Mouse (Mus musculus) embryonic facial prominence, embryonic 12.5 days (tissue): ENCODE results near the gene Slc25a10. TPM values are rescaled to one million over a fixed set of nuclear protein-coding genes. Genes with fewer than 3 reads are reported as not detected.

Experiments used
- ATAC-seq: fragments of 200-750 bp; cut with Nextera tagmentation; 2 replicates; pipeline ENCODE4 v1.8.0; 2017; ENCODE audit not compliant: insufficient number of reproducible peaks, insufficient read depth, low FRiP score, low TSS enrichment
- H3K27ac ChIP-seq: fragments of 300-500 bp; sonication (generic); 2 replicates; pipeline ENCODE4 v1.5.1; 2016; ENCODE audit warnings: mild to moderate bottlenecking
- H3K27me3 ChIP-seq: fragments of 300-500 bp; sonication (generic); 2 replicates; pipeline ENCODE4 v1.6.1; 2016; ENCODE audit warnings: mild to moderate bottlenecking, moderate library complexity
- H3K36me3 ChIP-seq: fragments of 300-500 bp; sonication (generic); 2 replicates; pipeline ENCODE4 v1.6.1; 2016; ENCODE audit warnings: mild to moderate bottlenecking
- H3K4me1 ChIP-seq: fragments of 300-500 bp; sonication (generic); 2 replicates; pipeline ENCODE4 v1.6.1; 2016
- H3K4me2 ChIP-seq: fragments of 300-500 bp; sonication (generic); replicated peaks from 2 replicates; pipeline ENCODE4 v1.6.1; 2016; ENCODE audit warnings: mild to moderate bottlenecking, moderate library complexity
- H3K4me3 ChIP-seq: fragments of 300-500 bp; sonication (generic); 2 replicates; pipeline ENCODE4 v1.5.1; 2016; ENCODE audit warnings: mild to moderate bottlenecking
- H3K9ac ChIP-seq: fragments of 300-500 bp; sonication (generic); 2 replicates; pipeline ENCODE4 v1.6.1; 2016; ENCODE audit warnings: mild to moderate bottlenecking, moderate library complexity
- H3K9me3 ChIP-seq: fragments of 300-500 bp; sonication (generic); 2 replicates; pipeline ENCODE4 v1.6.1; 2016; ENCODE audit warnings: mild to moderate bottlenecking, moderate library complexity
- WGBS: fragments of 180-500 bp; shearing (Covaris S2); methylation state at CpG from one replicate; pipeline ENCODE4 v1.1.7; 2016; 5-methylcytosine and 5-hydroxymethylcytosine counted together
- polyA plus RNA-seq: library from polyadenylated mRNA; unstranded; fragments of >200 nt; fragmentation: Nextera tagmentation; extraction: Ambion mirVana; gene quantifications from 2 replicates; pipeline ENCODE4 v1.2.1, GENCODE M21; 2016

Slc25a10 gene
- polyA plus RNA-seq, 1 experiment from 2014 or later = 52.6 TPM

DNA sequence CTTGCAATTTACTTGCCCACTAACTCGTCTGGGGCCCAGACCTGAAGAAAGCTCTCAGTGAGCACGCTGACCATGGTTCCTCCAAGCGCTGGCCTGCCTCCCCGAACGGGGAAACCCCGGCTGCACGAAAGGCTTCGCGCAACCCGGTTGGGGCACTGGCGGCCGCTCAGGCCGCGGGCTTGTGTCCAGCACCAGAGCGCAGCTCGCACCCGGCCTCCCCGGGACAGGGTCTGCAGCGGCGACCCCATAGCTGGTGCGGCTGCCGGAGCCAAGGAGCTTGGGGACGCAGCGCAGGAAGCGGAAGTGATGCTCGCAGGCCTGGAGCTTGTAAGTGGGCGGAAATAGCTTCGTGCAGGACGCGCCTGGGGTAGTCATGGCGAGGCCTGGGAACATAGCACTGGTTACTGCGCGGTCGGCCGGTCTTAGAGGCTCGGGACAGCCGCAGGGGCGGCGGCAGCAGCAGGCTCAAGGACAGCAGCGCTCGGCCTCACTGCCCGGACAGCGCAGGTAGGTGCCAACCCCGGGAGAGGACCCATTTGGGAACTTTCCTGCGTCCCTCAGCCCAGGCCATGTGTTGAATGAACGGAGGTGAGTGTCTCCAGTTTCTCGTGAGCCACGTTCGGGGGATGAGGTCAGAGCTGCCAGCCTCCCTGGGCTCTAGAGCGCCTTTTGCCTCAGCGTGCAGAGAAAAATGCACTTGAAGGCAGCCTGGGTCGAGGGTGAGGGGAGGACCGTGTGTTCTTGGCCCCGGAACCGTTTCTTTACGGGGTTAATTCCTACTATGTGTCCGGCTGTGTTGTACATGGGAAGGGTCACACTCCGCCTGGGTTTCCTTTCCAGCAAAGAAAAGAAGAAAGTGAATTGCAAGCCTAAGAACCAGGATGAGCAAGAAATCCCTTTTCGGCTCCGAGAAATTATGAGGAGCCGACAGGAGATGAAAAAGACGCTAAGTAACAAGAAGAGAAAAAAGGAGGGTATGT is 33.6 kb upstream of the Slc25a10 start, which contains the start of the genes Oxld1 and Ccdc137:
Gene Oxld1 (minus strand): TSS at position 297 of the 980 bp plus-strand sequence.
Gene Ccdc137 (plus strand): TSS at position 344 of the 980 bp plus-strand sequence.
- Histone ChIP-seq H3K4me2 (peak within 1 kb of the TSS; percentile 78), H3K4me1 (peaks cover 16% of the 10 kb centered on the region), H3K9me3 (no peaks in the 10 kb centered on the region), H3K27me3 (no peaks in the 10 kb centered on the region), H3K27ac (peak within 1 kb of the TSS; percentile 82), H3K36me3 (peaks cover 38% of the 10 kb centered on the region), H3K4me3 (peak within 1 kb of the TSS; percentile 95), H3K9ac (peak within 1 kb of the TSS; percentile 96)
- WGBS = 5% methylated on average over 62 of the region's 62 CpGs
- ATAC-seq = peak; percentile 79

DNA sequence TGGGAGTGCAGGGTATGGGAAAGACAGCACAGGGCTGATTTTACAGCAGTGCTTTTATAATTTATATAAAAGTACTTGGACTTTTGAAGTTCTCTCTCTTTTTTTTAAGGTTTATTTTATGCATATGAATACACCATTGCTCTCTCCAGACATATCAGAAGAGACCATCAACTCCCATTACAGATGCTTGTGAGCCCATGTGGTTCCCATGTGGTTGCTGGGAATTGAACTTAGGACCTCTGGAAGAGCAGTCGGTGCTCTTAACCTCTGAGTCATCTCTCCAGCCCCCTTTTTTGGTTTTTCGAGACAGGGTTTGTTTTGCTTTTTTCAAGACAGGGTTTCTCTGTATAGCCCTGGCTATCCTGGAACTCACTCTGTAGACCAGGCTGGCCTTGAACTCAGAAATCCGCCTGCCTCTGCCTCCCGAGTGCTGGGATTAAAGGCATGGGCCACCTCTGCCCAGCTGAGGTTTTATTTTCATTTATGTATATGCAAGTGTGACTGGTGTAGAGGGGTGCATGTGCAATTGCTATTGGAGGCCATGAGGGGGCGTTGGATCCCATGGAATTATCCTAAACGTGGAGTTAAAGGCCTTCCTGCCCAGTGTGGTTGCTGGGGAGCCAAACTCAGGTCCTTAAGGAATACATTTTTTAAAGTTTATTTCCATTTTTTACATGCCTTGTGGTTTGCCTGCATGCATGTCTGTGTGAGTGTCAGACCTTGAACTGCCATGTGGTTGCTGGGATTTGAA is 32.6 kb upstream of the Slc25a10 start:
- Histone ChIP-seq H3K4me1 (peaks cover 16% of the 10 kb centered on the region), H3K4me3 (peak overlapping the region; percentile 95), H3K9ac (peak overlapping the region; percentile 96), H3K36me3 (peaks cover 48% of the 10 kb centered on the region), H3K27me3 (no peaks in the 10 kb centered on the region), H3K9me3 (no peaks in the 10 kb centered on the region), H3K27ac (no peak overlapping the region), H3K4me2 (peak overlapping the region; percentile 78)
- 60% methylated on average over 6 of the region's 6 CpGs for WGBS
- no peak for ATAC-seq

GRCm38 (mm10) chr11:120463536-120463935 is 28.1 kb upstream of the Slc25a10 start:
- ATAC-seq = no peak
- Histone ChIP-seq H3K4me3 (no peak overlapping the region), H3K4me2 (no peak overlapping the region), H3K9me3 (no peaks in the 10 kb centered on the region), H3K27me3 (no peaks in the 10 kb centered on the region), H3K4me1 (peaks cover 29% of the 10 kb centered on the region), H3K36me3 (peaks cover 57% of the 10 kb centered on the region), H3K9ac (no peak overlapping the region), H3K27ac (no peak overlapping the region)
- 86% methylated on average over 2 of the region's 2 CpGs for WGBS

DNA sequence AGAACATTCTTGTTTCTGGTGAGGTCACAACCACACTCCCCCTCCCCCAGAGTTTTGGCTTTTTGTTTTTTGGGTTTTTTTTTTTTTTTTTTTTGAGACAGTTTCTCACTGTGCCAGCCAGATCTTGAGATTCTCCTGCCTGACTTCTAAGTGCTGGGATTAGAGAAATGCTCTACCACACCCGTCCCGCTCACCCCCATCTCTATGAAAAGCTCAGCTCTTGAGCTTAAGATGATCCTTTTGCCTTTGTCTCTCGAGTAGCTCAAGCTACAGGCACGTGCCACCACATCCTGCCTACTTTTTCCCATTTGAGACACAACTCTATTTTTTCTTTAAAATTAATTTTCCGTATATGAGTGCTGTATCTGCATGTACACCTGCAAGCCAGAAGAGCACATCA is 27.3 kb upstream of the Slc25a10 start:
- H3K4me1 ChIP-seq = peaks cover 24% of the 10 kb centered on the region
- no peak overlapping the region for H3K9ac ChIP-seq
- H3K27me3 ChIP-seq = no peaks in the 10 kb centered on the region
- WGBS = 90% methylated on average over 5 of the region's 5 CpGs
- H3K4me3 ChIP-seq = no peak overlapping the region
- H3K9me3 ChIP-seq = no peaks in the 10 kb centered on the region
- ATAC-seq = no peak
- H3K36me3 ChIP-seq = peaks cover 55% of the 10 kb centered on the region
- no peak overlapping the region for H3K27ac ChIP-seq
- no peak overlapping the region for H3K4me2 ChIP-seq

- no peak for ATAC-seq
- H3K4me2 ChIP-seq = no peak overlapping the region
Measured at GRCm38 (mm10) chr11:120465521-120465920, 26.1 kb upstream of the Slc25a10 start.

DNA sequence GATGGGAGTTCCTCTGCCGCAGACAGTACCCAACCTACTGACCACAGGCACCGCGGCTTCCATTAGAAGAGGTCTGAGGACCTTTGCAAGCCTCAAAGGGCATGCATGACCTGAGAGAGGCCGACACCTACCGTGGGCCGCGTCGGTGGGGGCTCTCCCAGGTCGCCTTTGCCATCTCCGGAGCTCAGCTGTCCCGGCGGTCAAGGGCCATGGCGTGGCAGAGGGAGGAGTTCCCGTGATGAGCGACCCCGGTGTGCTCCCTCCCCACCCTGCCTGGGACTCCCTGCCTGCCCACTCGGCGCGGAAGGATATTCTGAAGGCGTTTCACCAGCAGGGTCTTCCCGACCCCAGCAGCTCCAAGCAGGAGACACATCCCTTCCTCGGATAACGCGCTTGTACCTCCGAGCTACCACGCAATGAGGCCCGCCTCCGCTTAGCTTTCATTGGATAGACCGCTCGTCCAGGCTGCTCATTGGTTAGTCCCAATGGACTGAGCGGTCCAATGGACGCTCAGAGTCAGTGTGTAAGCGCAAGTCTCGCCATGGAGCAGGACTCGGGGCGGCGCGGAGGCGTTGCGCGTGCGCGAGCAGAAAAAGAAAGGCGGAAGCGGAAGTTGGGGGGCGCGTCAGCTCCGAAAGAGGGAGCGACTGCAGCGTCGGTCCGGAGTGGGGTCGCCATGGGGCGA is 24.4 kb upstream of the Slc25a10 start, which contains the start of gene Arl16:
Gene Arl16 (minus strand): TSS at position 557 of the 685 bp plus-strand sequence.
- under 1% methylated on average over 54 of the region's 54 CpGs for WGBS
- peak within 1 kb of the TSS; percentile 84 for H3K9ac ChIP-seq
- peaks cover 57% of the 10 kb centered on the region for H3K36me3 ChIP-seq
- H3K4me2 ChIP-seq = peak within 1 kb of the TSS; percentile 91
- peak within 1 kb of the TSS; percentile 85 for H3K27ac ChIP-seq
- peak within 1 kb of the TSS; percentile 90 for H3K4me3 ChIP-seq
- H3K9me3 ChIP-seq = no peaks in the 10 kb centered on the region
- no peaks in the 10 kb centered on the region for H3K27me3 ChIP-seq
- peak; percentile 100 for ATAC-seq
- H3K4me1 ChIP-seq = peaks cover 23% of the 10 kb centered on the region

More at GRCm38 (mm10) chr11:120465521-120465920, 26.1 kb upstream of the Slc25a10 start:
- Histone ChIP-seq H3K27ac (no peak overlapping the region), H3K4me1 (peaks cover 23% of the 10 kb centered on the region), H3K9ac (no peak overlapping the region), H3K27me3 (no peaks in the 10 kb centered on the region), H3K9me3 (no peaks in the 10 kb centered on the region), H3K36me3 (peaks cover 57% of the 10 kb centered on the region), H3K4me3 (no peak overlapping the region)
- WGBS = 95% methylated on average over 4 of the region's 4 CpGs

DNA sequence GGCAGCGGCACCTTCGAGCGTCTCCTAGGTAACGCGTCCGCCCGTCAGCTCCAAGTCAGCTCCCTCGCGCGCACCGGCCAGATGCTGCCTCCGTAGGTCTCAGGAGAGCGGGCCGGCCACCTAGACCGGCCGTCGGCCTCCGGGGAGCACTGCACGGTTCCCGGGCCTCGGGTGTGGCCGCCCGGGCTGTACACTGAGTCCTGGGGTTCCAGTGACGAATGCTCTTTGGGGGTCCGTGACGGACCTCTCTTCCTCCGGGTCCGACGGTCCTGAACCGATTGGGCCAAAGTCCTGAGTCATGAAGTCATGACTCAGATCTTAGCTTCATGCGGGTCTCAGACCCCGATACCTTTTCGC is 23.9 kb upstream of the Slc25a10 start:
- under 1% methylated on average over 33 of the region's 33 CpGs for WGBS
- H3K9ac ChIP-seq = peak overlapping the region; percentile 84
- peaks cover 23% of the 10 kb centered on the region for H3K4me1 ChIP-seq
- H3K9me3 ChIP-seq = no peaks in the 10 kb centered on the region
- peaks cover 57% of the 10 kb centered on the region for H3K36me3 ChIP-seq
- H3K27ac ChIP-seq = no peak overlapping the region
- H3K4me3 ChIP-seq = peak overlapping the region; percentile 90
- H3K27me3 ChIP-seq = no peaks in the 10 kb centered on the region
- peak overlapping the region; percentile 91 for H3K4me2 ChIP-seq
- no peak for ATAC-seq

GRCm38 (mm10) chr11:120472052-120472451 is 19.6 kb upstream of the Slc25a10 start:
- no peak for ATAC-seq
- H3K4me1 ChIP-seq = peaks cover 9% of the 10 kb centered on the region
- H3K27me3 ChIP-seq = no peaks in the 10 kb centered on the region
- H3K4me3 ChIP-seq = no peak overlapping the region
- H3K4me2 ChIP-seq = no peak overlapping the region
- peaks cover 71% of the 10 kb centered on the region for H3K36me3 ChIP-seq
- no peak overlapping the region for H3K9ac ChIP-seq
- no peak overlapping the region for H3K27ac ChIP-seq
- WGBS = 95% methylated on average over 6 of the region's 6 CpGs
- no peaks in the 10 kb centered on the region for H3K9me3 ChIP-seq

DNA sequence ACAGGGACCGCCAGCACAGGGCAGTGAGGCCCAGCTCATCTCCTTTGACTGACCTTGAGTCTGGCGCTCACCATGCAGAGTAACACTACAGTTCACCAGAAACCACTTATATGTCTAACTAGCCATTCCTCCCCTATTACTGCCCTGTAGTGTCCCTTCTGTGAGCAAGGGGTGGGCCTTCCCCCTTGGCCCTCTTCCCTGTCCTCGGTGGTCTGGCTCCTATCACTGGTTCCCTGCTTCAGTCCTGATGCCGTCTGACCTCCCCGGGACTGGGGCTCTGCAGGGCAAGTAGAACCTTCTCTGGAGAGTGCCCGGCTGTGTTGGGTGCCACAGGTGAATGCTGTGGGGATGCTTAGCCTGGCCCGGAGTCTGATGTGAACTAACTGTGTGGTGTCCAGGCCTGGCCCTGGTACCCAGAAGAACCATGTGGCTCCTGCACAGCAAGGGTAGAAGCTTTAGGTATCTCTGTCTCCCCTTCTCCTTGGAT is 8.1 kb upstream of the Slc25a10 start:
- no peaks in the 10 kb centered on the region for H3K27me3 ChIP-seq
- ATAC-seq = no peak
- H3K9ac ChIP-seq = peak overlapping the region; percentile 80
- H3K4me2 ChIP-seq = peak overlapping the region; percentile 75
- H3K4me3 ChIP-seq = peak overlapping the region; percentile 87
- H3K4me1 ChIP-seq = peaks cover 17% of the 10 kb centered on the region
- WGBS = 87% methylated on average over 7 of the region's 7 CpGs
- H3K27ac ChIP-seq = peak overlapping the region; percentile 90
- peaks cover 77% of the 10 kb centered on the region for H3K36me3 ChIP-seq
- no peaks in the 10 kb centered on the region for H3K9me3 ChIP-seq

- H3K9me3 ChIP-seq = no peaks in the 10 kb centered on the region
- peaks cover 73% of the 10 kb centered on the region for H3K36me3 ChIP-seq
- H3K27ac ChIP-seq = peak within 1 kb of the TSS; percentile 90
- peaks cover 20% of the 10 kb centered on the region for H3K4me1 ChIP-seq
- no peaks in the 10 kb centered on the region for H3K27me3 ChIP-seq
- under 1% methylated on average over 58 of the region's 60 CpGs for WGBS
- H3K4me2 ChIP-seq = peak within 1 kb of the TSS; percentile 75
- peak; percentile 93 for ATAC-seq
- H3K9ac ChIP-seq = peak within 1 kb of the TSS; percentile 80
- H3K4me3 ChIP-seq = peak within 1 kb of the TSS; percentile 87
Measured at GRCm38 (mm10) chr11:120484265-120484981, 7.2 kb upstream of the Slc25a10 start, which contains the start of gene Mrpl12. Gene Mrpl12 (plus strand): TSS chr11:120484613.
